Mouse (Mus musculus): Measurements from ENCODE around the gene Invs.

DNA sequence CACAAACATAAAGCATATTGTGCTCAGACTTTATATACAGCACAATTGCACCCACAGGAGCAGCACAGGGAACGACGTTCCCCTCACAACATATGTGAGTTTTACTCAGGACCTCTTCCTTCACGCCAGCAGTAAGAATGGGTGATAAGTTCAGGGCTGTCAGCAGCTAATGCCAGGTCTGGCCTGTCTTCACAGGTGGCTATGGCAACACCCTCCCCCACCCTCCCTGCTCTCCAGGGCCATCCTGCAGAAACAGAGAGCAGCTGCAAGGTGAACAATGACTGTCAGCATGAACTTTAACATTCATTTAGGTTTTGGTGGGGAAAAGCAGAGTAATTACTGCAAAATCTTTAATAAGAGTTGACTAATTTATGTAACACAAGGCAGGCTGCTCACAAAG is 147.9 kb downstream of the Invs start:
- TF ChIP-seq CTCF (conservative IDR thresholded peaks at IDR 0.05; ENCODE audit: low read length) (no peak), POU5F1 (IDR thresholded peaks at IDR 0.05; ENCODE audit: borderline replicate concordance, low read length) (no peak), NANOG (IDR thresholded peaks at IDR 0.05; ENCODE audit: borderline replicate concordance, low read length) (no peak)
